In genomic region chr2:156091926-156092325, GRCm38 (mm10) we compare ENCODE assay signal across 17 mouse cellular contexts. TPM values are rescaled to one million over a fixed set of nuclear protein-coding genes. Genes with fewer than 3 reads are reported as not detected.
"Had no signal": no experiment of that assay in that cellular context is flagged by ENCODE, and none has a peak within 500 bp of the region (broad histone marks: within the 10 kb centered on the region; RNA-seq: fewer than 3 reads in every experiment).

No protein-coding gene starts in this region.

- H3K4me1 ChIP-seq: stomach, embryonic 15.5 days had no signal

- H3K27ac ChIP-seq: limb, embryonic 13.5 days; liver, embryonic 12.5 days; macrophage; stomach, embryonic 15.5 days had no signal

- H3K9ac ChIP-seq: limb, embryonic 13.5 days; liver, embryonic 12.5 days; stomach, embryonic 15.5 days had no signal

- H3K4me3 ChIP-seq: limb, embryonic 13.5 days; liver, embryonic 12.5 days; megakaryocyte, embryonic 14.5 days; stomach, embryonic 15.5 days had no signal

- DNase-seq: kidney, adult 8-10 months; kidney, postnatal 25 days; layer of hippocampus, adult 9-11 months; left cerebral cortex, postnatal 4 days; right cerebral cortex, postnatal 14 days; thymus, postnatal 36 days had no signal

- H3K4me2 ChIP-seq: limb, embryonic 13.5 days; liver, embryonic 12.5 days; midbrain, embryonic 11.5 days; stomach, embryonic 15.5 days had no signal

- H3K9me3 ChIP-seq: limb, embryonic 13.5 days; liver, embryonic 12.5 days; megakaryocyte, embryonic 14.5 days; stomach, embryonic 15.5 days had no signal

- ATAC-seq: intestine, embryonic 16.5 days; liver, embryonic 12.5 days had no signal

- H3K27me3 ChIP-seq: limb, embryonic 13.5 days; liver, embryonic 12.5 days; megakaryocyte, embryonic 14.5 days; stomach, embryonic 15.5 days had no signal

RNA-seq across cellular contexts. Expression of gene Spag4, which starts 27.0 kb away (rescaled TPM):
- polyA plus RNA-seq: macrophage had no signal

RNA-seq across cellular contexts. Expression of gene Fer1l4, which starts 39.2 kb away (rescaled TPM):
- total RNA-seq: left cerebral cortex, postnatal 4 days; midbrain, postnatal 0 days had no signal
- polyA plus RNA-seq: limb, embryonic 13.5 days; liver, embryonic 12.5 days; liver, embryonic 16.5 days; macrophage; midbrain, embryonic 11.5 days; midbrain, postnatal 0 days; neural tube, embryonic 14.5 days; spleen, adult 2 months had no signal
